20 mouse cellular contexts compared by ENCODE assay signal in the genomic region with DNA sequence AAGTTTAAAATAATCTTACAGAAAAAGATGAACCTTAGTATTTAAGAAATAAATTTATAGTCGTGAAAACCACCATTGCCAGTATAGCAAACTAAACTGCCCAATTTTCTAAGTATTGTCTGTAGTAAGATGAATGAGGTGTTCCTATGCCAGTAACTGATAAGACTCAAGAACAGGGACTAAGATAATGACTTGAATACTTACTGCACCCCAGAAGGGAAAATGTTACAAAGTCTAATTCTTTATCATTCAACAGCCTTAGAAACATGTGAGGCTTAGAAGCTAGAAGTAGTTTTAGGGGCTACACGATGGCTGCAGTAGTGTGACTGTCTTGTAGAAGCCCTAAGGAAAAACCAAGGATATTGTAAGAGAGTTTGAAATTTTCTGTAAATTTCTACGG.
"Had no signal": no experiment of that assay in that cellular context is flagged by ENCODE, and none has a peak within 500 bp of the region (broad histone marks: within the 10 kb centered on the region; RNA-seq: fewer than 3 reads in every experiment).

No protein-coding gene starts in this region.

- H3K27me3 ChIP-seq: limb, embryonic 13.5 days; midbrain, embryonic 12.5 days; midbrain, embryonic 15.5 days; neural tube, embryonic 12.5 days; neural tube, embryonic 15.5 days had no signal

- ATAC-seq: intestine, embryonic 16.5 days; lung, postnatal 0 days; midbrain, embryonic 15.5 days had no signal

- H3K4me1 ChIP-seq: limb, embryonic 10.5 days; limb, embryonic 13.5 days; midbrain, embryonic 12.5 days; midbrain, embryonic 15.5 days; neural tube, embryonic 12.5 days; neural tube, embryonic 15.5 days had no signal

- H3K4me3 ChIP-seq: limb, embryonic 10.5 days; limb, embryonic 13.5 days; midbrain, embryonic 12.5 days; midbrain, embryonic 15.5 days; neural tube, embryonic 12.5 days; neural tube, embryonic 15.5 days had no signal

- H3K4me2 ChIP-seq: limb, embryonic 13.5 days; lung, embryonic 14.5 days; midbrain, embryonic 12.5 days; midbrain, embryonic 15.5 days; neural tube, embryonic 12.5 days; neural tube, embryonic 15.5 days had no signal

- H3K9me3 ChIP-seq: limb, embryonic 10.5 days; limb, embryonic 13.5 days; midbrain, embryonic 12.5 days; midbrain, embryonic 15.5 days; neural tube, embryonic 12.5 days; neural tube, embryonic 15.5 days had no signal

- H3K9ac ChIP-seq: limb, embryonic 13.5 days; lung, embryonic 14.5 days; midbrain, embryonic 12.5 days; midbrain, embryonic 15.5 days; neural tube, embryonic 12.5 days; neural tube, embryonic 15.5 days had no signal

- H3K27ac ChIP-seq: limb, embryonic 10.5 days; limb, embryonic 13.5 days; midbrain, embryonic 12.5 days; midbrain, embryonic 15.5 days; neural tube, embryonic 12.5 days; neural tube, embryonic 15.5 days; stomach, postnatal 0 days had no signal

- H3K36me3 ChIP-seq: limb, embryonic 10.5 days; midbrain, embryonic 12.5 days; midbrain, embryonic 15.5 days; neural tube, embryonic 12.5 days had no signal

- DNase-seq: kidney, adult 18-20 months; kidney, adult 9 months; kidney, postnatal 14 days; kidney, postnatal 4 days; layer of hippocampus, adult 9-11 months; lung, embryonic 14.5 days; right cerebral cortex, adult 18-20 months; right cerebral cortex, postnatal 14 days; right cerebral cortex, postnatal 4 days; thymus, adult 2 months; thymus, postnatal 14 days had no signal
